Mouse (Mus musculus) layer of hippocampus, postnatal 10 days (tissue): ENCODE data around the gene Mvk. TPM values are rescaled to one million over a fixed set of nuclear protein-coding genes. Genes with fewer than 3 reads are reported as not detected.

Source experiments
- DNase-seq, 2 experiments: peaks; one replicate each; pipeline ENCODE4 v3.0.0; 2021; ENCODE audit warnings: low spot score in 2 of 2
- long read RNA-seq: library from polyadenylated mRNA; stranded (forward); transcript quantifications from one replicate; pipeline ENCODE4 v2.0.0, GENCODE M21; 2023
- total RNA-seq, 2 experiments: library from RNA; stranded (reverse); gene quantifications; 2 replicates each; pipeline ENCODE4 v1.2.3; 2021

Mvk gene
- 10 to 100 TPM; 52.6 to 54.6 TPM for total RNA-seq
- long read RNA-seq, transcript Mvk-201 (11 exons, 1,660 nt), result major isoform, 30 of 71 reads
- long read RNA-seq, partial matches to known transcripts, result 20 of 71 reads
- long read RNA-seq, other reads (novel, unspliced or antisense), result 20 of 71 reads

- DNase-seq, result peak; percentile 99
Measured at GRCm38 (mm10) chr5:114443566-114444367, at the start of gene Mvk, which contains the start of gene Mmab. Gene Mvk, plus strand, starts transcription at chr5:114444269. Gene Mmab, minus strand, starts transcription at chr5:114444060.

- DNase-seq, result no peak
Measured at GRCm38 (mm10) chr5:114406592-114406991, 37.5 kb upstream of the Mvk start.

- DNase-seq, result no peak
Measured at GRCm38 (mm10) chr5:114407269-114407668, 36.8 kb upstream of the Mvk start.

- no peak for DNase-seq
Measured at GRCm38 (mm10) chr5:114407810-114408209, 36.3 kb upstream of the Mvk start.

GRCm38 (mm10) chr5:114408846-114409245 lies 35.2 kb upstream of the Mvk start:
- no peak for DNase-seq

- DNase-seq, result no peak
Measured at GRCm38 (mm10) chr5:114410429-114410828, 33.6 kb upstream of the Mvk start.

DNA sequence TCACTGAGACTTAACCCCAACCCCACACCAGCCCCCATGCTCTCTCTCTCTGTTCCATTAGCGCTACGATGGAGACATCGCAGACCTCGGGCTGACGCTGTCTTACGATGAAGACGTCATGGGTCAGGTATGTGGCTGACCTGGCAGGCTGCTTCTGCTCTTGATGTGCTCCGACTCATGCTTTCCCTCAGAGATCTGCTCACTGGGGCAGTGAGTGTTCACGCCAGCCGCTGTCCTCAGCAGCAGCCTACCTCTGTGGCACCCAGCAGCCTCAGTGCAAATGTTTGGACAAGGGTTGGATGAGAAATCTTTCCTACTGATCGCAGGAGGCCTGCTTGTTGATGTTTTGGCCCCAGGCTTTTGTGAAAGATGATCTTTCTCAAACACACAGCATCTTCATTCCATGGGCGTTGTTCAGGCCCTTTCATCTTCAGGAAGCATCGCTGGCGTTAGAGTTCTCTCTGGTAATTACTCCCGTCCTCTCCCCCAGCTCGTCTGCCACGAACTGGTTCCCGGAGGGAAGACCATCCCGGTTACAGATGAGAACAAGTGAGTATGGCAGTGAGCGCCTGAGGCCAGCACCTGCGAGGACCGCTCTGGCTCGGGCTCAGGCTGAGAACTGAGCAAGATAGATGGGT lies 31.6 kb upstream of the Mvk start:
- DNase-seq, result no peak

DNA sequence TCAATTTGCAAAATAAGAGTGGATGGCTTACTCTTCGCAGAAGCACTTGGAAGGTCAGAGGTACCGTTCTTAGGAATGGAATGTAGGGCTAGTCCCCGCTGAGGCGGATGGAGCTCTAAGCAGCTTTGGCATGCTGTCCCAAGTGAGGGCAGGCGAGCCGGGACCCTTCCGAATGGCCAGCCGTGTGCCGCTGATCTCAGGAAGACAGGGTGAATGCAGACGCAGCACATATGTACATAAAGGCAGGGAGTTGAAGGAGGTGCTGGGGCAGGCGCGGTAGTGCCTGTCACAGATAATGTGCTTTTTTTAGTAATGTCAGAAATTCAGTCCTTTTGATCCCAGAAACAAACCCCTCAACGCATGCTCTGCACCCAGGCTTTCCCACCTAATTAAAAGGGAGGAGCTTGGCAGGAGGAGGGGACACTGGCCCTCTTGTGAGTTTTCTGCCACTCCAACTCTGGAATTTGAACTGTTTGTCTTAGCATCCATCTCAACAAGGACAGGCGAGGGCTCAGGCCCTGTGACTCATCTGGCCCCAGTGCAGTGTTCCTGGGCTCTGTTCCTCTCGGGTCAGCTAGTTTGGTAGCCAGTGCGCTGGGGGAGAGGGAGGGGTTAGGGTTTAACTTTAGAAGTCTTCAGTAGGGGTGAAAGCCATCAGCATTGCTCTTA lies 30.9 kb upstream of the Mvk start:
- DNase-seq, result no peak

GRCm38 (mm10) chr5:114415606-114416005 lies 28.5 kb upstream of the Mvk start:
- no peak for DNase-seq

DNA sequence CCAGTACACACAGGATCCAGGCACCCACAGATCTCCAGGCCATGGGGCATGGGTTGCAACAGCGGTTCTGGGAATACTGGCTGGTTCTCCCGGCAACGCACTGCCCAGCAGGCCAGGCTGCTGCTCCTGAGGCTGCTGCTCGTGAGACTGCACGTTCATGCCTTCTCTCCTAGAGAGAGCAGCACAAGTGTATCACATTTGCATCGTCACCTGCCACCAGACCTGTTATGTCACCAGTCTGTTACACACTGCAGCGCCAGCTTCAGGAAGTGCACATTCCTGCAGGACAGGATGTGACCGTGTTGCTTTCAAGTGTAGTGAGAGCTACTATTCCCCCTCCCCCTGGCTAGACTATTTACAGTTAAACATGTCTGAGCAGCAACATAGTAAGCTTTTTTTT lies 27.2 kb upstream of the Mvk start:
- no peak for DNase-seq

DNA sequence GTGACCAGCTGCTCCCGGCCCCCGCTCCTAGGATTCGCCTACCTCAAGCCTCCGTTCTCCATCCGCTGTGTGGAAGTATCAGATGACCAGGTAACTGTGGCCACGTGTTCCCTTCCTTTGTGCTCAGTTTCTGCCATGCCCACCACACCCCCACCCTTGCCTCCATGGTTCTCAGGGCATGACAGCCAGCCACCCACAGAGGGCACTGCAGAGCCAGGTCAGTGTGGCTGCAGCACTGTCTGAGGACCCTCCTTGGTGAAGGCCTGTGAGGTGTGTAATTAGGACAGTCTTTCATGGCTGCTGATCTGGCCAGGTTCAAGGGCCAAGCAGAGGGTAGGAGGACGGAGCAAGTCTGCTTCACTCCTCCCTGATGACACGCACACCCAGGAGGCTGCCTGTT lies 25.5 kb upstream of the Mvk start:
- DNase-seq, result peak; percentile 37 to 42

DNA sequence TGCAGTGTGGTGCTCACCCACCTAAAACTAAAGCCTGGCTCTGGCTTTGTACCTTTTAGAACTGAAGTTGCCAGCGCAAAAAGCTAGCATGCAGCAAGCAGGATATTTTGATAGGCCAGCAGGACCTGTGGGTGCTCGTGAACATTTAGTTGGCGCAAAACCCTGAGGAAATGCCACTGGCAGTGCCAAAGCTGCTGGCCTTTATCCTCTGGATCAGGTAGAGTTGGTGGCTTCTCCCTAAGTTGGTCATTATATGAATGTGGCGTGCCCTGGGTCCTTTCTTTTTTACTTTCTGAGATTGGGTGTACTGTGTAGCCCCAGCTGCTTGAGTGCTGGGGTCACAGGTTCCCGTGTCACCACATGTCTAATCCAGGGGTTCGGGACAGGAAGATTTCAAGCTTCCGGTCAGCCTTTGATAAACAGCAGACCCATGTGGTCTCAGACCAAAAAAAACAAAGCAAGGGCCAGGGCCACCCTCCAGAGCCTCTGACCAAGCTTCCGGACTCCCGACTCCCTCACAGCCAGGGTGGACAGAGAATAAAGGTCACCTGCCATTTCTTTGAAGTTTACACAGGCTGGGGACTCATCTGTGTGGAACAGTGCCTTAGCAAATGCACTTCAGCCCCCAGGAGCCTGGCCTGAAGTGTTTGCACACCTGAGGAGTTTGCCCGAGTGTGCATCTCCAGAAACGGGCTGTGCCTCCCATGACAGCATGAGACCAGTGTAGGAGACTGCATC lies 22.3 kb upstream of the Mvk start:
- no peak for DNase-seq

- no peak for DNase-seq
Measured at GRCm38 (mm10) chr5:114422591-114422990, 21.5 kb upstream of the Mvk start.

GRCm38 (mm10) chr5:114423961-114424360 lies 20.1 kb upstream of the Mvk start:
- DNase-seq, result peak; percentile 52 to 56

DNA sequence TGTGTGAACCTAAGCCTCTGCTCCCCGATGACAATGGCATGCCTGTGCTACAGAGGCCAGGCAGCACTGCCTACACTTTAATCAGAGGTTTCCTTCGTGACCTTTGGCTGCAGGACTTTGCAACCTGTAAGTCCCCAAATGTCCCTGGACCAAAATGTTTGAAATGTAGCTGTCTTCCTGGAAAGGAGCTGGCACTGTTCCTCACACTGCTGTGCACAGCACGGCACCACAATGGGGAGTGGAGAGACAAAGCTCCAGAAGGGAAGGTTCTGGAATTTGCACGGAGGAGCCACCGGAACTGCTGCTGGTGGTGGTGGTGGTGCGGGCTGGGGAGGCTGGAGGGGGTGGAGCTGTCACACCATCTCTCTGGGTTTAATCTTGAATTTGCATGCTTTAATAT lies 17.3 kb upstream of the Mvk start:
- DNase-seq, result no peak

DNA sequence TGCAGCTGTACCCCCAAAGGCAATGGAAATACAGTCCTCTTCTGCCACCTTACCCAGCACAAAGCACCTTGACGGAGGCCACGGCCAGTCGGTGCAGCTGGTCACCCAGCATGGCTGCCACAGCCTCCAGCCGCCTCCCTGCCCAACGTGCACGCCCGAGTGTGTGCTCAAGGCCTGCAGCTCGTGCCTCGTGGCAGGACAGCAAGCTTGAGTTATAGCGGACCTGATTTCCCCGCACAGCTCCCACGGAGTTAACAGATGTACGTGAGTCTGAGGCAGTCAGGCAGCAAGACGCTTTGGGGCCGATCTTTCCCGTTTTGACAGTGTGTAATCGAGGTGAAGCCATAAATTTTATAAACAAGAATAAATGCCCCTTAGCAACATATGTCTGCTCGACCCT lies 15.4 kb upstream of the Mvk start:
- no peak for DNase-seq

DNA sequence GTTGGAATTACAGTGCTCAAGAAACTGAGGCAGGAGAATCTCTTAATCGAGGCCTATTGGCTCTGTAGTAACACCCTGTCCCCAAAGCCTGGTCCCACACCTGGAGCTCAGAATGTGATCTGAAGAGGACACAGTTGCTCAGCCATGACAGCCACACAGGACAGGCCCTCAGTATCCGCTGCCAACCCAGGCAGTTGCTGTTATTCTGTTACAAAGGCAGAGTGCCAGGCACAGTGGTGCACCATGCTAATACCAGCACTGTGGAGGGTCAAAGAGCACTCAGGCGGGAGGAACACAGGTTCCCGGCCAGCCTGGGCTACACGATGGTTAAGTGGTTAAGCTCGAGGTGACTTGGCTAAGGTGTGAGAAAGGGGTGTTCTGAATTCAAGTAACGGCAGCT lies 14.3 kb upstream of the Mvk start:
- DNase-seq, result no peak

- no peak for DNase-seq
Measured at GRCm38 (mm10) chr5:114434359-114434758, 9.7 kb upstream of the Mvk start.

- DNase-seq, result no peak
Measured at GRCm38 (mm10) chr5:114435588-114435987, 8.5 kb upstream of the Mvk start.

GRCm38 (mm10) chr5:114444368-114444692 lies 261 bp downstream of the Mvk start:
- DNase-seq, result no peak

- no peak for DNase-seq
Measured at GRCm38 (mm10) chr5:114449011-114449410, 4.9 kb downstream of the Mvk start.
